Mouse (Mus musculus) thymus, postnatal 25 days (tissue): ENCODE results near the gene Pcsk4.
"Not testable (repeated sequence)": the region's sequence is repeated elsewhere in the genome, so short reads cannot be mapped to it uniquely, and the experiment has no call there.

Source experiments
- DNase-seq: peaks from one replicate; pipeline ENCODE4 v3.0.0; 2022

Gene Pcsk4

DNA sequence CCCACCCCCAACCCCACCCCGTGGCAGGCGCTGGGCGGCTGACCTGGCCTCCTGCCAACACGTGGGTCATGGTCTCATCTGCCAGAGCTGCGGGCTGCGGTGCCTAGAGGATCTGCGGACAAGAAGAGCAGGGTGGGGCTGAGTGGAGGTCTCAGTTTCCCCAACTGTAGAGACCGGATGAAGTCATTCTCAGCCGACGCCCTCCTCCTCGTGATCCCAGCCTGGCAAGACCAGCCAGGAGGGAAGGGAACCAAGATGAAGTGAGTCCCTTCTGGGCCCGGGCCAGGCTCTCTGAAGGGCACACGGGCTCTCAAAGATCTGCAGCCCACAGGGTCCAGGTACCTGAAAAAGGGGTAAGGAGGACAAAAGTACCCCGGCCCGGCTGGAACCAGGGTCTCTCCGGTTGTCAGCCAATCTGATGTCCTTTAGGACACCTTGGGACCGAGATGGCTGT is 18.2 kb upstream of the Pcsk4 start:
- no peak for DNase-seq

DNA sequence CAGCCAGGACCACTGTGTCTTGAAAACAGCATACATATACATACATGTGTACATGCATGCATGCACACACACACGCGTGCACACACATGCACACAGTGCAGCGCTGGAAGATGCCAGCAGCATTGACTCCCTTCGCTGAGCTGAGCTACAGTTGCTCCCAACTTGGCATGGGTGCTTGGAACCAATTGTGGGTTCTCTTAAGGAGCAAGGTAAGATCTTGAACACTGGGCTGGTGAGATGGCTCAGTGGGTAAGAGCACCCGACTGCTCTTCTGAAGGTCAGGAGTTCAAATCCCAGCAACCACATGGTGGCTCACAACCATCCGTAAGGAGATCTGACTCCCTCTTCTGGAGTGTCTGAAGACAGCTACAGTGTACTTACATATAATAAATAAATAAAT is 16.6 kb upstream of the Pcsk4 start:
- DNase-seq: not testable (repeated sequence)

DNA sequence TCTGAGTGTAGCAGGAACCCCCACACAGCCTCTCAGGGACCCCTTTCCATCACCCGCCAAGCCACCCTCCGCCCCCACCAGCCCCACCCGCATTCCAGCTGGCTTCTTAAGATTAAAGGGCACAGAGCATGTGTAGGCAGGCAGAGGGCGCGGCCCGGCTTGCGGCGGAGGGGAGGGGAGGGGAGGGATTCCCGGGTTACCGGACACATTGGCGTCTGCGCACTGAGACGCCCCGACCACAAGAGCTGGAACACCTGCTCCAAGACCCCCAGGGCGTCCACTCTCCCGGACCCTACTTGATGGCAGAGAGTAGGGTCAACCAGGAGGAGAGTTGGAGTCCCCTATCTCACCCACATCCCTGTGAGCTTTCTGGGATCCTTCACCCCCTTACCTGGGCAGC is 15.8 kb upstream of the Pcsk4 start:
- peak; percentile 28 for DNase-seq

DNA sequence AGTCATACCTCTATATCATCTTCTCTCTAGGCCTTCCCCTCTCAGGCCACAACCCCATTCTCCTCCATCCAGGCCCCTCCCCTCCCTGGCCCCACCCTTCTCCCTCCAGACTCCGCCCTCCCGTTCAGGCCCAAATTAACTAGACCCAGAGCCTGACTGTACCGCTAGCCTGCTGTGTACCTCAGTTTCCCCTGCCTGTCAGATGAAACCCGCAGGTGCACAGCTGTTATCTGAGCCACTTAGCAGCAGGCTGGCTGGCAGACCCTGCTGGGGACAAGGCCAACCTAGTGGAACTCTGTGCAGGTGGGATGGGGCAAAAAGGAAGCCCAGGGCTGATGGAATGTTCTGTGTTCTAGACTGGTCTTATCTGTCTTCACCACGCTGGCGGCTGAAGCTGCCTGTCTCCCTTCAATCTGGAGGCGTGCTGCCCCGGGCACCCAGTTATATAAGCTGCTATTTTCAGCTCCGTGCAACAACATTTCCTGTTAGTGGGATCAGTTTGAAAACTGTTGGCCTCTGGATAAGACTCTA is 14.9 kb upstream of the Pcsk4 start:
- no peak for DNase-seq

DNA sequence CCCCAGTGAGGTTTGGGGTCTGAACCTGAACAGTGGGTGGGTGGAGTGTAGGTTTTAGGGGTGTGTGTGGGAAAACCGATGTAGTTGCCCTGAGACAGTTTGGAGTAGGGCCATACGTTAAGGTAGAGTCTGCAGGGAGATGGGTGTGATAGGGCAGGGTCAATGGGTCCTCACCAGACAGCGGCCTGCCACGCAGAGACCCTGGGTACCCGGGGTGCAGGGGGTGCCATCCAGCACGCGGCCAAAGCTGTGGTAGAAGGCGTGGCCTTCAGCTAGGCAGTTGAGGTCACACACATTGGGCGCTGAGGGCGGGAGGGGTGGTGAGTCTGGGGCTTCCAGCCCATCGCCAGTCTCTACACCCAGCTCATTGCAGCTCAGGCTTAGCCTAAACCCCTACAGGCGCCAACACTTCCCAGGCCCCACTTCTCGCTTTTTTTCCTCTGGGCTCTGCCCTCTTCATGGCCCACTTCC is 14.2 kb upstream of the Pcsk4 start:
- no peak for DNase-seq

DNA sequence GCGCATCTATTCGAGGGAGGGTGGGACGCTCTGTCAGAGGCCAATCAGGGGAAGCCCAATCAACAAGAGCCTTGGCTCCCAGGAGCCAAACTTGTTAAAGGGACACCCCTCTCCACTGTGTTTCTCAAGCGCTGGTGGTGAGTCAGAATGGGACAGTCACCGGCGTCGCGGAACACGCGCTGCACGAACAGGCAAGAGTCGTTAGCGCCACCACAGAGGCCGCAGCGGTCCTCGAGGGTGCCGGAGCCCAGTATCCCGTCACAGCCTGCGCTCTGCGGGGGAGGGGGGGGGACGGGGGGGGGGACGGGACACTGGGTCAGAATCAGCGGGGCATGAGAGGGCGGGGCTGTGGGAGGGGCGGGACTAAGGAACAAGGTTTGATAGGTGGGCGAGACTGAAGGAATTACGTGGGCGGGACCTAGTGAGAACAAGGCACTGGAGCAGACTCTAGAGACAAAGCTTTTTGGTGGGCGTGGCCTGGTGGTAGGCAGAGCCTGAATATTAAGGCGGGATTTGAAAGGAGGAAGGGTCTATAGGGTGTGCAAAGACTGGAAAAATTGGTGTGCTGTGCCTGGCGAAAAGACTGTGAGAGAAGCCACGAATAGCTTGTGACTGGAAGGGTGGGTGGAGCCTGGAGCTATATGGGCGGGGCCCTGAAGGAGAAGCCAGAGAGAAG is 13.6 kb upstream of the Pcsk4 start:
- no peak for DNase-seq

DNA sequence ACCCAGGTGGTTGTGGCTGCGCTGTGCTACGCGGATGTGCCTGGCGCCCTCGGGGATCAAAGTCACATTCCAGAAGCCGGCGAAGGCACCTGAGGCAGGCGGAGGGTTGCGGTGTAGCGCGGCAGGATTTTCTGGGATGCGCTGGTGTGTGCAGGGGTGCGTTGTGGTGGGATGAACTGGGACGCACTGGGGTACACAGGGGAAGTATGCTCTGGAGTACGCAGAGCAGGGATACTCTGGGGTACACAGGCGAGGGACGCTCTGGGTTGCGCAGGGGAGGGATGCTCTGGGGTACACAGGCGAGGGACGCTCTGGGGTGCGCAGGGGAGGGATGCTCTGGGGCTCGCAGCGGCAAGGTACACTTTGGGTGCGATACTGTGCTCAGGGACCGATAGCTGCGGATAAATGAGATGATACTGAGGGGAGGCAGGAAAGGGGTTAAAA is 13.0 kb upstream of the Pcsk4 start:
- no peak for DNase-seq

DNA sequence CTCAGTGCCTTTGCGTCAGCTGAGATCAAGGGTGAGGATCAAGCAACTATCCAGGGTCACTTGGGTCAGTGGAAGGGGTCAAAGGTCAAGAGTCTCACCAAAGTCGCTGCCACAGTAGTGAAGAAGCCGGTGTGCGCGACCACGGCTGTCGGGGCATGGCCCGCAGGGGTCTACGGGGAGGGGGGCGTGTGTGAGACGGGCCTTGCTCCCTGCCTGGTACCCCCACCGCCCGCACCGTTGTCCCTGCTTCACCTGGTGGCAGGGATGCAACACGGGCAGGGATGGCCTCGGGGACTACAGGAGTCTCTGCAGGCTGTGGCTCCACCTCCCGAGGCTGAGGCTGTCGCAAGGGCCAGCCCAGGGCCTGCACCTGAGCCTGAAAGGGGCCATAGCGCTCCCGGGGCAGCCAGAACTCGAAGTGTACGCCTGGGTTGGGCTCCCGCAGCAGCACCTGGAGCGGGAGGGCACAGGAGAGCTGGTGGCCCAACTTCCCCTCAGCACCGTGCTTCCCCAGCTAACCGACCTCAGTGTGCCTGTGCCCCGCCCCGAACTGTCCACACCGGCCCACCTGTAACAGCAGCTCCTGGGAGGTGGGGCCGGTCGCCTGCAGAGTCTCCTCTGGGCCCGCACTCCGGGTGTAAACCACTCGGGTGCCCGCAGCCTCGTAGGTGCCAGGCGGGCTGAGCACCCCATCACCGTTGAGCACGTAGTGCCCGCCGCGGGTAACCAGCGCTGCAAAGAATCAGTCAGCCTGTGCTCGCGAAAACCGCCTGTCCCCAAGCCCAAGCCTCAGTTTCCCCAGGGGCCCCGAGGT is 12.4 kb upstream of the Pcsk4 start:
- no peak for DNase-seq

DNA sequence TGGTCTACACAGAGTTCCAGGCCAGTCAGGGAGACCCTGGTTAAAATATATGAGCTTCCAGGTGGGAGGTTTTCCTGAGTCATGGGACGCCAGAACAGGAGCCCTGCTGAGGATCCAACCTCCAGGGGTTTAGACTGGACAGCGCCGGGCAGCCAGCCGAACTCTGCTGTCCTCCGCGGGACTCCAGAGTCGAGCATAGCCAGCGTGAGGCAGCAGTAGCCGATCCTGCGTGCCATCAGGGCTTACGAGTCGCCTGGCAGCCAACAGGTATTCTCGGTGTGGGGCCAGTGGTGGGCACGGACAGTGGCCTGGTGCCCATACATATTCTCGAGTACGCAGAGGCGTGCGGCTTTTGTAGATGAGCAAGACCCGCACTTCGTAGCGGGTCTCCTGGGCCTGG is 11.7 kb upstream of the Pcsk4 start:
- no peak for DNase-seq

DNA sequence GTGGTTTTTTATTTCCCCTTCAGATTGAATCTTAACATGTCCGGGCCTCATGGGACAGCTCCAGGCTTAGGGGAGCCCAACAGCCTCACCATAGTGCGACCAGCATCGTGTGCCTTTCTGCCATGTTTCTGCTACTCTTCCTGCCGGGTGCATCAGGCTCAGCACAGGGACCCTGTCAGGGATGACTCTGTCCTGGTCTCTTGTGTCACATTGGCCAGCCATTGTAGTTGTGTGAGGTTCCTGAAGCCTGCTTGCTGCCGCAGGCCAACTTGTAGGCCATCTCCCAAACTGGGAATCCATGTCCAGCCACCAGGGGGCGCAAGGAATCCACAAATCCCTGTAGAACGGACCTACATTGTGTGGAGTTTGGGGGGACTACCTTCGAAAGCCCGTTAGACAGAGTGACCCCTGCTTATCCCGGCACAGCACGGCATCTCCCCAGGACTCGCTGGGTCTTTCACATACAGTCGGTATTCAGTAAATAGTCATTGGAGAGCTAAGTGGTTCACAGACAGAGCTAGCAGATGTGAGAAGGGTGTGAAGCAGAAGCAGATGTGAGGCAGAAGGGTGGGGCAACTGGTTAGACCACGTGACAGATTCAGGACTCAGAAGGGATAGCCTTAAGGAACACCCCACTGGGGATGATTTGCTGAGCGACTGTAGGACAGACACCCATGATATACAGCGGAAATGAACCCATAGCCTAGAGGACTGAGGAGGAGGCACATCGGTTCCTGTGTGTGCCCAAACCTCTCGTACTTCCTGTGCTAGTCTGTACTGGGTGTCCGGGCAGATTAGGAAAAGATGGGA is 10.8 kb upstream of the Pcsk4 start:
- peak; percentile 83 for DNase-seq

DNA sequence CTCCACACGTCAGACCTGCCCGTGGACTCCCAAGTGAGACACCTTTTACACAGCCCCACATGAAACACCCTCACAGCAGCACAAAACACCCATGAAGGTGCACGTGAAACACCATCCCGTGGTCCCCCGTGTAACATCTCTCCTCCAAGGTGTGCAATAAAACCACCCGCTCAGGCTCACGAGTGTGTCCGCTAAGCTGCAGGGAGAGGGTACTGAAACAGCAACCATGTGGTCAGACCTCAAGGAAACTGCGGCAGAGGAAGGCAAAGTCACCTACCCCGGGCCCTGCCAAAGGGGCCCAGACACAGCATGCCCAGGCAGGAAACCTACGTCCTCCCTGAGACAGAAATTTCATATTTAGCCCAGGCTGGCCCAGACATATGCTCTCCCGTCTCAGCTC is 7.0 kb upstream of the Pcsk4 start:
- DNase-seq: no peak

DNA sequence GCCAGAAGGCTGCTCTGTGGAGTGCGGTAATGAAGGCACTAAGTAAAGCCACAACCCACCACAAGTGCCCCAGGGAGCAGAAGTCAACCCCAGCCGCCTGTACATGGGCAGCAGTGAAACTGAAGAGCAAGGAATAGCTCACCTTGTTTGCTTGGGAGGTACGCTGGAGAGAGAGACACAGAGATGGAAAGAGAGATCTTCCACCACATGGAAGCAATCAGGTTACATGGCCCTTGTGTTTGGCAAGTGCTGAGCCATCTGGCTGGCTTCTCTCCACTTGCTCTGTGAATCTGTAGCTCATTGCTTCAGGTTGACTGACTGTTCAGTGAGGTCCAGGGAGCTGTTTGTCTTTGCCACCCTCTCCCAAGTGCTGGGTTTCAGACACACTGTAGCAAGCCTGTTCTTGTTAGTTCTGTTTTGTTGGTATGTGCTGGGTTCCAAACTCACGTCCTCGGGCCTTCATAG is 3.3 kb upstream of the Pcsk4 start:
- DNase-seq: no peak

DNA sequence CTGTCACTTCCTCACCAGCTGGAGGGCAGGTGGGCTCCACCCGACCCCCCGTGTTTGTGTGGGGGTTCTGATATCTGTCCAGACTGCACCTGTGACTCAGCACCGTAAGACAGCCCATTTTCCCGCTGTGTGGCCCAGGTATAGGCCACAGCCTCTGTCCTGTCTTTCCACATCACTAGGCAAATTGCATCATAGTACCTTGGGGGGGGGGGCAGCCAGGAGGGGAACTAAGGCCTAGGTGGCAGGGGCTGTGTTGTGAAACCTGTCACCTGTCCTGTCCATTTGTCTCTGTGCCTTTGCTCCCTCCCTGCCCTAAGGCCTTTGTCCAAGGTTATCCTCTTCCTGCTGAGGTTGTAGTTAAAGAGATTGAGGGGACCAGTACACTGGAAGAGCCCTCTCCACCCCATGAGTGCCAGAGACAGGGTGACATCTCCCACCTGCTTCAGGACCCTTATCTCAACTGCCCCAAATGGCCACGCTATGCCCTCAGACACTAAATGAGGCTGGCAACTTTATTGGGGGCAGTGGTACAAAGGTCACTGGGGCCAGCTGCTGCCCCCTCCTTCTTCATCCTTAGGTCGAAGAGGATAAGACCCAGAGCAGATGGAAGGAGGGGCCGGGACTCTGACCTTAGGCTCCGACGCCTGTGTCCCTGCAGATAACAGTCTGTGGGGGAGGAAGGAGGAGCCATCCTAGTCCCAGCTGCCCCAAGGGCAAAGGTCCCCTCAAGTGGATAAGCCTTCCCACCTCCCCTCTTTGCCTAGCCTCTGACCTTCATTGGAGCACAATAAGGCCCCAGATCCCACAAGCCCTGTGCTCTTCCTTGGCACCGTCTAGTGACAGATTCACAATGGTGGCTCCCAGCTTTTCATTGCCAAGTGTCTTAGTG is 2.6 kb upstream of the Pcsk4 start:
- no peak for DNase-seq

DNA sequence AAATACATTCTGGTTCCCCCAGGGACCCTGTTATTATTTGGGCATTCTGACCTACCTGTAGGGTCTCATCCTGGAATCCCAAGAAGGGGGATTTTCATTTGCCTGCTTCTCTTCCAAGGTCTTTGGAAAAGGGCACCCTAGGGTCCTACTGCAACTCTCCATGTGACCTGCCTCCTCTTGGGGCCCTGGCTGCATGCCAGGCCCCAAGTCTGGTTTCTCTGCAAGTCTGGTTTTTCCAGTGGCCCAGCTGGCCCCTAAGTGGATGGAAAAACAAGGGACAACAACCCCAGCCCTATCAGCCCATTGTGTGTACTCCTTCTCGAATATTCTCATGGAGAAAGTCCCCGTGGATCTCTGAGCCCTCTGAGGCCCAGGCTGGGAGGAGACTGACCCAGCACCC is 1.6 kb upstream of the Pcsk4 start:
- no peak for DNase-seq

DNA sequence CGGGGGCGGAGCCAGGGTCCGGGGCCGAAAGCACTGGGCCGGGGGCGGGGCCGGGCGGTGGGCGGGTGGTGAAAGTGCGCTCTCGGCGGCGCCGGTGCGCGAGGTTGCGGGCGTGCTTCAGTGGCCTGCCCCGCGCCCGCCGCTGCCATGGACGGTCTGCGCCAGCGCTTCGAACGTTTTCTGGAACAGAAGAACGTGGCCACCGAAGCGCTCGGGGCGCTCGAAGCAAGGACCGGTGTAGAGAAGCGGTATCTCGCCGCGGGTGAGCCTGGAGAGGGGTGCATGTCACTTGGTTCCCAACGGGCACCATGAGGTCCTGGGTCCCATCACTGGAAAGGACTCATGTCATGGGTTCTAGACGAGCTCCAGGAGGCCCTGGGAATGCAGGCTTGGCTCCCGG is 786 bp upstream of the Pcsk4 start:
- DNase-seq: no peak

DNA sequence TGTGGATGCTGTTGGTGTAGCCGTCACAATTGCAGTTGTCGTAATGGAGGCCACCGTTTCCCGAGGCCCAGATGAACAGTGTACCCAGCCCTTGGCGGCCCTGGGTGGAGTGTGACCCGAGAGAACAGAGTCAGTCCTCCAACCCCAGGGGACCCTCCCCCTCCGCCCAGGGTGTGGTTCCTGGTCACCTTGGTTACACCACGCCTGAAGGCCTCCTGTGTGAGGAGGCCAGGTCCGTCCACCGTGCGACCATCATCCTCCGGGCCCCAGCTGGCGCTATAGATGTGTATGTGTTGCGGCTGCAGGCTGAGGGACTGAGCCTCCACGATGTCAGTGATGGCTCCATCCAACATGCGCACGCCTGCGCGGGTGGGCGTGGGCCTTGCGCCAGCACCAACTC is 4.3 kb downstream of the Pcsk4 start:
- DNase-seq: no peak

DNA sequence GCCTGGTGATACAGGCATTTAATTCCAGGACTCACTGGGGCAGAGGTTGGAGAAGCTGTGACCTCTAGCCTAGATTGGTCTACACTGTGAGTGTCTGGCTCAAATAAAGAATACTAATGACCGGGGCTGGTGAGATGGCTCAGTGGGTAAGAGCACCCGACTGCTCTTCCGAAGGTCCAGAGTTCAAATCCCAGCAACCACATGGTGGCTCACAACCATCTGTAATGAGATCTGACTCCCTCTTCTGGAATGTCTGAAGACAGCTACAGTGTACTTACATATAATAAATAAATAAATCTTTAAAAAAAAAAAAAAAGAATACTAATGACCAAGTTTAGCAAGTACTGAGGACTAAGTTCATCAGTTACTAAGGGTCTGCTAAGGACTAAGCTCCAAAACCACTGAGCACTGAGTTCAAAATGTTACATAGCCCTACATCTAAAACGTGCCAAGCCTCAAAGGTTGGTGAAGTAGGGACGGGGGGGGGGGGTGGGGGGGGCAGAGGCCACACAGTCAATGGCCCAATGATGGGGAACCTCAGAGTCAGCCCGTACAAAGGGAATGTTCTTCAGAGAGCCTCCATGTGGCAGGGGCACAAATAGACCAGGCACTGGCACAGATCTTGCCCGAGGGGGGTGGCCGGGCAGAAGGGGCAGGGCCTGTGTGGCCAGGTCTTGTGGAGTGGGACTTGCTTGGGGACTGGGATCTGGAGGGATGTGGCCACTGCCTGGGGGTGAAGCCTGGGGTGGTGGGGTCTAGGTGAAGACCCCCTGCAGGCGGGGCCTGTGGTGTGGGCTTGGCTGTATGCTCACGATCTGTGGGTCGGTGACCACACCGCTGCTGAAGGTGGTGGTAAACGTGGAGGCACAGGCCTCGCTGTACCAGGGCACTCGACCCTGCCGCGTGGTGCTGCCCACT is 4.9 kb downstream of the Pcsk4 start:
- DNase-seq: no peak

DNA sequence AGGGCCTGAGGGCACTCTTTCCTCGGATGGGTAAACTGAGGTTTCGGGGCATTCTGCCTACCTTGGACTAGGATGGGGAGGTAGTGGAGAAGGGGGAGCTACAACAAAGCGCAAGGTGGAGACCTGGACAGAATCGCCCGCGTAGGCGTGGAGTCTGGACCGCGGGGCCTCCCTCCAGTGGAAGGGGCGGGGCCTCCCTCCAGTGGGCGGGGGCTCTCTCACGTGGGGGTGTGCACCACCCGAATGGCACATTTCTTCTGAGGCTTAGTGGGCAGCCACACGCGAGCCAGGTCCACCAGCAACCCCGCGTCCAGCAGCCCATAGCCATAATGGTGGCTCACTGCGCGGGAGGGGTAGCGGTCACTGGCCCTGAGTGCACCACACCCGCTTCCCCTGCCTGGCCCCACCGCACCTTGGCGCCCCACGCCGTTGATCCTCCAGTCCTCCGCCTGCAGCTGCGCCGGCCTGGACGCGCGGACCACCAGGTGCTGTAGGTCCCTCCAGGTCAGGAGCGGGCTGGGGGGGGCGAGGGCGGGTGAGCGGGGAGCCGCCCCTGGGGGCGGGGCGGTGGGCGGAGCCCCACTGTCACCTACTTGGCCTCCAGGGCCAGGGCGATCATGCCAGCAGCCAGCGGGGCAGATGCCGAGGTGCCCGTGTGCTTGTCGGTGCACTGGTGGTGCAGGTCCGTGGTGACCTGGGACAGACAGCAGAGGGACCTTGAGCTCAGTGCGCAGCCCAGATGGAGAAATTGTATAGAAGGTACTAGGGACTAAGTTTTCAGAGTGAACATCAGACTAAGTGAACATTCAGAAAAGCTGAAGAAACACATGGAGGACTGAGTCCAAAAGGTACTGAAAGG is 5.8 kb downstream of the Pcsk4 start:
- peak; percentile 56 for DNase-seq

DNA sequence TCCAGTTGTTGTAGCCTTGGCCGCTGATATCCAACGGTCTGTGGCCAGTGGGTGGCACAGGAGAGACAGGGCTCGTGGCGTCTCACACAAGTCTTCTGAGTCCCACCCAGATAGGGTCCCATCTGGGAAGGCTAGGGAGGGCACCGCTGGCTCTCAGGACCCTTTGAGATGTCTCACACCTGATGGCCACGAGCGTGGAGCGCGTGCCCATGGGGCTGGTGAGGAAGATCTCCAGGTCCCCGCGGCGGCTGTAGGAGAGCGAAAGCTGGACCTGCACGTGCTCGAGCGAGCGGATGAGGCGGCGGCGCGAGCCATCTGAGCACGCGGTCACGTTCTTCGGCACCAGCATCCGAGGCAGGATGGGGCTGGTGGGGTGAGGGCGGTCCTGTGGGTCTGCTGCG is 6.5 kb downstream of the Pcsk4 start:
- DNase-seq: peak; percentile 32
